Mouse (Mus musculus) heart, embryonic 12.5 days (tissue): ENCODE data around the gene Cipc. TPM values are rescaled to one million over a fixed set of nuclear protein-coding genes. Genes with fewer than 3 reads are reported as not detected.

Source experiments
- ATAC-seq: fragments of 200-750 bp; cut with Nextera tagmentation; 2 replicates; pipeline ENCODE4 v1.8.0; 2017; ENCODE audit warnings: moderate TSS enrichment, moderate library complexity; ENCODE audit not compliant: insufficient number of reproducible peaks, low FRiP score
- H3K27ac ChIP-seq: fragments of 300-500 bp; sonication (generic); 2 replicates; pipeline ENCODE4 v1.5.1; 2016; ENCODE audit warnings: mild to moderate bottlenecking, moderate library complexity; ENCODE audit not compliant: poor library complexity, severe bottlenecking
- H3K27me3 ChIP-seq: fragments of 300-500 bp; sonication (generic); replicated peaks from 2 replicates; pipeline ENCODE4 v1.6.1; 2016; ENCODE audit warnings: mild to moderate bottlenecking, moderate library complexity
- H3K36me3 ChIP-seq: fragments of 300-500 bp; sonication (generic); 2 replicates; pipeline ENCODE4 v1.6.1; 2016; ENCODE audit warnings: mild to moderate bottlenecking, moderate library complexity
- H3K4me1 ChIP-seq: fragments of 300-500 bp; sonication (generic); replicated peaks from 2 replicates; pipeline ENCODE4 v1.6.1; 2016; ENCODE audit warnings: mild to moderate bottlenecking
- H3K4me2 ChIP-seq: fragments of 300-500 bp; sonication (generic); 2 replicates; pipeline ENCODE4 v1.6.1; 2016; ENCODE audit warnings: mild to moderate bottlenecking, moderate library complexity
- H3K4me3 ChIP-seq: fragments of 300-500 bp; sonication (generic); 2 replicates; pipeline ENCODE4 v1.5.1; 2016; ENCODE audit warnings: mild to moderate bottlenecking
- H3K9ac ChIP-seq: fragments of 300-500 bp; sonication (generic); 2 replicates; pipeline ENCODE4 v1.6.1; 2016; ENCODE audit warnings: mild to moderate bottlenecking, moderate library complexity
- H3K9me3 ChIP-seq: fragments of 300-500 bp; sonication (generic); replicated peaks from 2 replicates; pipeline ENCODE4 v1.6.1; 2016; ENCODE audit warnings: mild to moderate bottlenecking, moderate library complexity
- WGBS: fragments of 180-500 bp; shearing (Covaris S2); methylation state at CpG from one replicate; pipeline ENCODE4 v1.1.7; 2016; 5-methylcytosine and 5-hydroxymethylcytosine counted together
- polyA plus RNA-seq: library from polyadenylated mRNA; unstranded; fragments of >200 nt; fragmentation: Nextera tagmentation; extraction: Ambion mirVana; gene quantifications from 2 replicates; pipeline ENCODE4 v1.2.1, GENCODE M21; 2016

Cipc gene
- polyA plus RNA-seq, 1 experiment from 2014 or later: 28.9 TPM

DNA sequence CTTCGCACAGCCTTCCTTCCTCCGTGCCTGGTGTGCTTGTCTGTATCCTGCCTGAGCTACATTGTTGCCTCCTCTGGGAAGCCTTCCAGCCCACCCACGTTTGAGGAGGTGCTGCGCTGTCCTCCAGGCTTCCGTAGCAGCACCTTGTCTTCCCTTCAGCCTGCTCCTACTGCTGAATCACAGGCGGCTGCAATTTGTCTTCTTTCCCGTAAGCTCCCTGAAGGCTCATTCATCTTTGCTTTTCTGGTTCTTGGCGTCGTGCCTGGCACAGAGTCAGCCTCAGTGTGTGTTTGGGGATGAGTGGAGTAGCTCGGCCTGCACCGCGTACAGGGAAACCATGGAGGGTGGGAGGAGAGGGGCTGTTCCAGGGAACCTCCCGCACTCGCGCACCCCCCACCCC is 31.0 kb downstream of the Cipc start:
- H3K4me3 ChIP-seq: no peak overlapping the region
- H3K4me2 ChIP-seq: no peak overlapping the region
- no peaks in the 10 kb centered on the region for H3K36me3 ChIP-seq
- H3K27me3 ChIP-seq: peaks cover 69% of the 10 kb centered on the region
- H3K27ac ChIP-seq: no peak overlapping the region
- H3K9me3 ChIP-seq: no peaks in the 10 kb centered on the region
- ATAC-seq: no peak
- WGBS: 16% methylated on average over 15 of the region's 15 CpGs
- H3K9ac ChIP-seq: no peak overlapping the region
- H3K4me1 ChIP-seq: peaks cover 35% of the 10 kb centered on the region

DNA sequence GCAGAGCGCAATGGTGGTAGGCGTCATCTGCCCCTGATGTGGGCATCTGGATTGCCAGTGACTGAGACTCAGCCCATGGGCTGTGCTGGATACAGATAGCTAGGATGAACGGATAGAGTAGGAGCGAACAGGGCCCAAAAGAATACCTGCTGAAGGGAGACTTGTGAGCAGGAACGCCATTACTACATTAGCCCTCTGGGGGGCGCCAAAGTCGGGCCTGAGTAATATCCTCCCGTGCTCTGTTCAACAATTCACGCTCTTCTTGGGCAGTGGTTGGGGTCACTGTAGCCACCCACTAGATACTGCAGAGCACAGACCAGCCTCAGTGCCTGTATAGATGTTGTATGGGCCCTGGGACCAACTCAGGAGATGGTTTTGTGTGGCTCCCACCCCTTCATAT is 34.3 kb downstream of the Cipc start:
- peaks cover 91% of the 10 kb centered on the region for H3K27me3 ChIP-seq
- WGBS: 21% methylated on average over 9 of the region's 9 CpGs
- ATAC-seq: no peak

DNA sequence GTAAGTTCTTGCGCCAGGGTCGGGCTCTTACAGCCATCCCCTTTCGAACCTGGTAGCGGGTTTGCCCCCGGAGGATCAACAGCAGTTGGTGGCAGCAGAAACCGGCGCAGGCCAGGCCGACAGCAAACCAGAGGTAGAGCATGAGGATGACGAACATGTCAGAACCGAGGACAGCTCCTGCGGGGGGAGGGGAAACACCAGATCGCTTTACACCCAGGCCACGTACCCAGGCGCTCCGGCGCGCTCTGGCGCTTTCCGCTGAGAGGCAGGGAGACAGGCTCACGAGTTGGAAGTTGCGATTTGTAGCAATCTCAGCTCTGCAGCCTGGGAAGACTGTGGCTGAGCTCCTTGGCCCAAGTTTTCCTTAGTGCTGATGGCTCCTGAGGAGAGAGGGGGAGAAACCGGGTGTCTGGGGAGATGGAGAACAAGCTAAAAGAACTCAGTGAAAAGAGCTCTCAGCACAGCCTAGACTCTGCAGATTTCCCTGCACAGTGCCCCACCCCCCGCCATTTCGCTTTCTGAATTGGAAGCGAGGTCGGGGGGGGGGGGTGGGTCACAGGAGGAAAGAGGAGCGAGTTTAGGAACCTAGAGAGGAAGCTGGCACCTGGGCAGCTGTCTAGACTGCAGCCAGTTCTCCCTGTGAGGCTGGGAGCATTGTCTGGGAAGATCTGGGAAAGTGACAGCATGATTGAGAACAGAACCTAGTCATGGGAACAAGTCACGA is 36.8 kb downstream of the Cipc start:
- H3K4me3 ChIP-seq: no peak overlapping the region
- no peak for ATAC-seq
- H3K27ac ChIP-seq: no peak overlapping the region
- H3K9me3 ChIP-seq: no peaks in the 10 kb centered on the region
- peak overlapping the region; percentile 42 for H3K4me2 ChIP-seq
- no peaks in the 10 kb centered on the region for H3K36me3 ChIP-seq
- H3K4me1 ChIP-seq: peaks cover 9% of the 10 kb centered on the region; the same call in 1 of the 2 replicates
- WGBS: 2% methylated on average over 28 of the region's 28 CpGs
- H3K27me3 ChIP-seq: peaks cover 97% of the 10 kb centered on the region
- H3K9ac ChIP-seq: no peak overlapping the region

More for the DNA sequence above, 34.3 kb downstream of the Cipc start:
- Histone ChIP-seq H3K9me3 (no peaks in the 10 kb centered on the region), H3K9ac (no peak overlapping the region), H3K36me3 (no peaks in the 10 kb centered on the region), H3K4me3 (no peak overlapping the region), H3K4me2 (no peak overlapping the region), H3K27ac (no peak overlapping the region), H3K4me1 (peaks cover 15% of the 10 kb centered on the region; the same call in 1 of the 2 replicates)

DNA sequence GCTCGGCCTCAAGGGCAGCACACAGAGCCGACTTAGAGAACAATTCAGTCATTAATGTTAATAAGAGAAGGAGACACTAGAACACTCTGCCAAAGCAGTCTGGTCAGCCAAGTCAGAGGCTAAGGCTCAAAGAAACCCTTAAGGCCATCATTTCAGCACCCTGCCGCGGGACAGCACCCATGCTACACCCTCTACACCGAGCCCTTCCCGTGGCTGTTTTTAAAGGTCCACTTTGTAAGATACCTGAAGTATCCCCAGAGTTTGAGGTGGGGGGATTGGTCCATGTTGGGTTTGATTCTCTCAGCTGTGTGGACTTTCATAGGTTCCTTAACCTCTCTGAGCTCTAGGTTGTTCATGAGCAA is 37.3 kb downstream of the Cipc start:
- Histone ChIP-seq H3K27me3 (peaks cover 97% of the 10 kb centered on the region), H3K36me3 (no peaks in the 10 kb centered on the region), H3K4me2 (no peak overlapping the region), H3K9ac (no peak overlapping the region), H3K9me3 (no peaks in the 10 kb centered on the region), H3K4me3 (no peak overlapping the region), H3K27ac (no peak overlapping the region), H3K4me1 (peaks cover 9% of the 10 kb centered on the region; the same call in 1 of the 2 replicates)
- no peak for ATAC-seq
- 3% methylated on average over 6 of the region's 6 CpGs for WGBS

DNA sequence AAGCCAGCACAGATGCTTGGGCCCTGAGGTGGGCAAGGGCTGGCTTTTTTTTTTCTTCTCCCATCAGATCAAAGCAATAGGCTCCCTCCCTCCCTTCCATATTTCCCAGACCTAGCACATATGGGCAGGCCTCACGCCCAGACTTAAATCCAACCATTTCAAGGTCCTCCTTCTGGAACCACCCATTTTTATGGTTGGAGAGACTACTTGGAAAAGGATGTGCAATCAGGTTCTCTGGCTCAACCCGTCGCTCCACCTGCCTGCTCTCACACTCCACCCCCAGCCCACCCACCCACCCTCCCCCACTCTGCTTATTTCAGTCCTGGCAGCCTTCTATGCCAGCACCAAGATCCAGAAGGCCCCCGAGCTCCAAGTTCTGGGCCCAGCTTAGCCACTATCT is 39.7 kb downstream of the Cipc start:
- Histone ChIP-seq H3K4me2 (no peak overlapping the region), H3K36me3 (no peaks in the 10 kb centered on the region), H3K4me3 (no peak overlapping the region), H3K27ac (no peak overlapping the region), H3K9me3 (no peaks in the 10 kb centered on the region), H3K27me3 (peaks cover 99% of the 10 kb centered on the region), H3K9ac (no peak overlapping the region), H3K4me1 (peaks cover 23% of the 10 kb centered on the region)
- 72% methylated on average over 4 of the region's 4 CpGs for WGBS
- ATAC-seq: no peak

- Histone ChIP-seq H3K9ac (no peak overlapping the region), H3K4me1 (peaks cover 20% of the 10 kb centered on the region), H3K4me3 (no peak overlapping the region), H3K27ac (no peak overlapping the region), H3K4me2 (no peak overlapping the region), H3K27me3 (peaks cover 99% of the 10 kb centered on the region), H3K36me3 (no peaks in the 10 kb centered on the region), H3K9me3 (no peaks in the 10 kb centered on the region)
- WGBS: 39% methylated on average over 16 of the region's 16 CpGs
- ATAC-seq: no peak
These were observed 41.4 kb downstream of the Cipc start for GRCm38 (mm10) chr12:86988227-86988626.

- Histone ChIP-seq H3K4me1 (peaks cover 14% of the 10 kb centered on the region), H3K27me3 (peaks cover 93% of the 10 kb centered on the region), H3K36me3 (no peaks in the 10 kb centered on the region), H3K9me3 (no peaks in the 10 kb centered on the region), H3K9ac (no peak overlapping the region), H3K4me2 (no peak overlapping the region), H3K27ac (no peak overlapping the region), H3K4me3 (no peak overlapping the region)
- WGBS: 11% methylated on average over 15 of the region's 15 CpGs
- no peak for ATAC-seq
These were observed 42.5 kb downstream of the Cipc start for GRCm38 (mm10) chr12:86989378-86989777.

DNA sequence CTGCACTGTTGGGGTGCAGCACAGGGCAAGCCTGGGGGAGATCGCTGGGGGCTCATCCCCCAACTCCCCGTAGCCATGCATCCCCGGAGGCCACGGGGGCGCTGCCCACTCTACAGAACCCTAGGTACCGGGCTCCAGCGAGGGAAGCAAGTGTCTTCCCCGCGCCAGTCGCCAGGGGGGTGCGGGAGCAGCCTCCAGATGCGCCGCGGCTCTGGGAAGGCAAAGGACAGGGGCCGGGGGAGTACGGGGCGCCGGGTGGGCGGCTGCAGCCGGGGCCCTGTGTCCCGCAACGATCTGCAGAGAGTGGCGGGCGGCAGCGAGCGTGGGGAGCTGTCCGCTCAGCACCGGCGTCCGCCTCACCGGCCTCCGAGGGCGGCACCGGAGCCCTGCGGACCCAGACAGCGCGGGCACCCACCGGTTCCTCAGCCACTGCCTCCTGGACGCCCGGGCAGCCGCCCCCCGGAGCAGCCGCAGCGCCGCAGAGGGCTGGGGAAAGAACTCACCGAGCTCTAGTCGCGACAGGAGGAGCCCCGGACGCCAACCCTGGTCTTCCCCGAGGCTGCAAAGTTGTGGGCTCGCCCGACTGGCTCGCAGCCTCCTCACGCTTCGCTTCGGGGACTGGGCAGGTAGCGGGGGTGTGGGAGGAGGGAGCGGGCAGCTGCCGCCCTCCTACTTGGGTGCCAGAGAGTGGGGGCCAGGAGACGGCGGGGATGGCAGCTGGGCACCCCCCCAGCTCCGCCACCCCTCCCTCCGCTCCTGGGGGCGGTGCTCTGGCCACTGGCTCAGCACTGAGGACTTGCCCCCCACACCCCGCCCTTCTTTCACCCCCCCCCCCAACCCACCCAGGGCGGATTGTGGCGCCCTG is 43.3 kb downstream of the Cipc start, which contains the start of gene Zdhhc22:
Zdhhc22 (minus strand) TSS at position 541 of the 865 bp plus-strand sequence.
- under 1% methylated on average over 60 of the region's 68 CpGs for WGBS
- ATAC-seq: peak; percentile 43; the same call in 1 of the 2 replicates
- H3K4me3 ChIP-seq: peak within 1 kb of the TSS; percentile 26
- H3K9me3 ChIP-seq: no peaks in the 10 kb centered on the region
- peaks cover 86% of the 10 kb centered on the region for H3K27me3 ChIP-seq
- no peaks in the 10 kb centered on the region for H3K36me3 ChIP-seq
- H3K4me1 ChIP-seq: peaks cover 14% of the 10 kb centered on the region
- no peak within 1 kb of the TSS for H3K9ac ChIP-seq
- peak within 1 kb of the TSS; percentile 63 for H3K4me2 ChIP-seq
- no peak within 1 kb of the TSS for H3K27ac ChIP-seq

- Histone ChIP-seq H3K4me1 (peaks cover 14% of the 10 kb centered on the region), H3K9ac (no peak overlapping the region), H3K27me3 (peaks cover 79% of the 10 kb centered on the region), H3K4me2 (peak overlapping the region; percentile 63; the same call in 1 of the 2 replicates), H3K36me3 (no peaks in the 10 kb centered on the region), H3K9me3 (no peaks in the 10 kb centered on the region), H3K4me3 (no peak overlapping the region), H3K27ac (no peak overlapping the region)
- ATAC-seq: no peak
- 37% methylated on average over 2 of the region's 2 CpGs for WGBS
These were observed 43.9 kb downstream of the Cipc start for GRCm38 (mm10) chr12:86990755-86991110.

DNA sequence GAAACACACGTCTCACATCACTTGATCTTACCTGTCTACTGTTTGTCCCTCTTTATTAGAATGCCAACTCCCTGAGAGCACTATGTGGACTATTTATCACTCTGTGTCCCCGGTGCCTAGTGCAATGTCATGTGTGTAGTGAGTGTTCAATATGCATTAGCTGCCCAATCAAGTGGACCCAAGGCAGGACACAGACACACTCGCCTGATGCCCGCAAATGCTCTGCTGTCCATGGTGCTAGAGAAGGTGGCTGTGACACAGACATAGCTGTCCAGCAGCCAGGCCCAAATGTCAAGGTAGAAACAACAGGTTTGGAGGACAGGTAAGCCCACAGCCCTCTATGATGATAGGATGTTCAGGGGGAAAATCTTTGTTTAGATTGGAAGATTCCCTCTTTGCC is 47.3 kb downstream of the Cipc start:
- peaks cover 45% of the 10 kb centered on the region for H3K27me3 ChIP-seq

DNA sequence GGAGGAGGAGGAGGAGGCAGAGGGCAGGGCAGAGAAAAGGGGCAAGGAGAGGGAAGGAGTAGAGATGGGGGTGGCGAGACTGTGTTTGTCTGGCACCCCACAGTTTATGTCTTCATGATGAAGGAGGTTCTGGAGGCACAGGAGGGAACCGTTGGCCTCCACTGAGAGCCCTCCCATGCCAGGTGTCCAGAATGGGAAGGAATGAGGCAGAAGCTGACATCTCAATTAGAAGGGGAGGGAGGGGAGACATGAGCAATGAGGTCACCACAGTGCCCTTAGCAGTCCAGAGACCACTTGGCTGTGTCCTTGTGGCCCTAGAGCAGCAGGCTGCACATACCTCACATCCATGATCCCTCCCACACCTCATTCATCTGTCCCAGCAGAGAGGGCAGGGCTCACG is 47.9 kb downstream of the Cipc start:
- Histone ChIP-seq H3K4me3 (no peak overlapping the region), H3K27me3 (peaks cover 39% of the 10 kb centered on the region), H3K27ac (no peak overlapping the region), H3K4me1 (peaks cover 15% of the 10 kb centered on the region), H3K9ac (no peak overlapping the region), H3K36me3 (no peaks in the 10 kb centered on the region), H3K9me3 (no peaks in the 10 kb centered on the region), H3K4me2 (no peak overlapping the region)
- ATAC-seq: no peak
- WGBS: 55% methylated on average over 3 of the region's 3 CpGs

More for the DNA sequence above, 47.3 kb downstream of the Cipc start:
- ATAC-seq: no peak
- no peak overlapping the region for H3K4me3 ChIP-seq
- H3K9me3 ChIP-seq: no peaks in the 10 kb centered on the region
- no peak overlapping the region for H3K4me2 ChIP-seq
- no peak overlapping the region for H3K27ac ChIP-seq
- WGBS: 29% methylated on average over 4 of the region's 4 CpGs
- H3K9ac ChIP-seq: no peak overlapping the region
- peaks cover 15% of the 10 kb centered on the region for H3K4me1 ChIP-seq
- no peaks in the 10 kb centered on the region for H3K36me3 ChIP-seq
